Mouse (Mus musculus) megakaryocyte, embryonic 14.5 days (primary cell): ENCODE results near the gene Adipor1.

ENCODE experiments used
- FLI1 ChIP-seq: IDR thresholded peaks from 2 replicates; pipeline ENCODE4 v1.6.1; 2012; ENCODE audit warnings: low read length, inconsistent platforms, mixed read lengths
- GATA1 ChIP-seq: IDR thresholded peaks from 3 replicates; pipeline ENCODE4 v1.6.1; 2012; ENCODE audit warnings: mixed read lengths, low read length, inconsistent platforms, borderline replicate concordance

DNA sequence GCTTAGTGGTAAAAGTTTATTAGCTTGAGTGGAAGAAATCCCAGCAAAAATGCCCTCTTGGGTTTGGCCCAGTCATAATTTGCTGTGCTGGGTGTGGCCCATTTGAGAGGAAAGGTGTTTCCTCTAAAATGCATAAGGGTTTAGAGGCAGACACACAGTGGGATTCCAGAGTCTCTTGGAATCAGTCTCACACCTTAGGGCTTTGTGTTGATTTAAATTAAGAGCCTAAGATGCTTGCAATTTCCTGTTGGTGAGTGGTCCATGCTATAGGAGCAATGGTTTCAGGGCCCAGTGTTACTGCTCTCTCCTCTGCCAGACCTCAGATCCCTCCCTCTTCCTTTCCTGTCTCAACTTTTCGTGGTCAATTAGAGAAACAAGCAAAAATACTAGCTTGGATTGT, 4.0 kb downstream of the Adipor1 start:
- TF ChIP-seq GATA1 (no peak), FLI1 (no peak)
